Mouse (Mus musculus) hindbrain, postnatal 0 days (tissue): Measurements from ENCODE around the gene Scgb2b2. TPM values are rescaled to one million over a fixed set of nuclear protein-coding genes. Genes with fewer than 3 reads are reported as not detected.

Experiments used
- ATAC-seq: fragments of 200-750 bp; cut with Nextera tagmentation; 2 replicates; pipeline ENCODE4 v1.8.0; 2017; ENCODE audit warnings: mild to moderate bottlenecking, moderate TSS enrichment, moderate library complexity
- DNase-seq: peaks from one replicate; pipeline ENCODE4 v3.0.0-alpha.2; 2015; ENCODE audit warnings: low spot score
- H3K27ac ChIP-seq: fragments of 300-500 bp; sonication (generic); 2 replicates; pipeline ENCODE4 v1.5.1; 2014; ENCODE audit warnings: mild to moderate bottlenecking
- H3K27me3 ChIP-seq: fragments of 300-500 bp; sonication (generic); 2 replicates; pipeline ENCODE4 v1.6.1; 2014; ENCODE audit warnings: low read length, mixed read lengths; ENCODE audit not compliant: insufficient read depth
- H3K36me3 ChIP-seq: fragments of 300-500 bp; sonication (generic); 2 replicates; pipeline ENCODE4 v1.6.1; 2014; ENCODE audit warnings: low read length, mixed read lengths; ENCODE audit not compliant: insufficient read depth
- H3K4me1 ChIP-seq: fragments of 300-500 bp; sonication (generic); 2 replicates; pipeline ENCODE4 v1.6.1; 2014; ENCODE audit warnings: antibody characterized with exemption, low read length, mixed read lengths; ENCODE audit not compliant: insufficient read depth
- H3K4me2 ChIP-seq: fragments of 300-500 bp; sonication (generic); 2 replicates; pipeline ENCODE4 v1.6.1; 2014; ENCODE audit warnings: low read depth, mild to moderate bottlenecking, low read length, moderate library complexity, mixed read lengths
- H3K4me3 ChIP-seq: fragments of 300-500 bp; sonication (generic); 2 replicates; pipeline ENCODE4 v1.5.1; 2014; ENCODE audit warnings: low read length
- H3K9ac ChIP-seq: fragments of 300-500 bp; sonication (generic); replicated peaks from 2 replicates; pipeline ENCODE4 v1.6.1; 2014; ENCODE audit warnings: mild to moderate bottlenecking, low read length, moderate library complexity, mixed read lengths
- H3K9me3 ChIP-seq: fragments of 300-500 bp; sonication (generic); 2 replicates; pipeline ENCODE4 v1.6.1; 2016; ENCODE audit warnings: low read length, mixed read lengths
- CTCF ChIP-seq: IDR thresholded peaks from 2 replicates; pipeline ENCODE4 v1.5.1; 2016; ENCODE audit warnings: antibody characterized with exemption, control low read depth, low read depth
- WGBS: fragments of 180-500 bp; shearing (Covaris S2); extraction: QIAGEN DNeasy Blood & Tissue Kit; methylation state at CpG from one replicate; pipeline ENCODE4 v1.1.7; 2014; 5-methylcytosine and 5-hydroxymethylcytosine counted together
- polyA plus RNA-seq: library from polyadenylated mRNA; unstranded; fragments of >200 nt; fragmentation: Nextera tagmentation; extraction: Ambion mirVana; gene quantifications from 2 replicates; pipeline ENCODE4 v1.2.1, GENCODE M21; 2015
- total RNA-seq: library from RNA; depleted of rRNA; stranded (reverse); fragments of >200 nt; gene quantifications from 2 replicates; pipeline ENCODE4 v1.2.3, GENCODE M21; 2014; rRNA removed

Gene Scgb2b2
- total RNA-seq (not detected in 2 replicates), polyA plus RNA-seq (not detected in 2 replicates)

GRCm38 (mm10) chr7:31290208-31290607 is at the start of gene Scgb2b2:
Gene Scgb2b2 (plus strand): TSS chr7:31290508.
- Histone ChIP-seq H3K9me3 (peaks cover 17% of the 10 kb centered on the region), H3K4me1 (no peaks in the 10 kb centered on the region), H3K4me3 (no peak within 1 kb of the TSS), H3K9ac (no peak within 1 kb of the TSS), H3K27me3 (no peaks in the 10 kb centered on the region), H3K36me3 (no peaks in the 10 kb centered on the region), H3K27ac (no peak within 1 kb of the TSS), H3K4me2 (no peak within 1 kb of the TSS)
- no peak for DNase-seq
- no peak for TF ChIP-seq CTCF
- ATAC-seq = no peak
- 87% methylated on average over 5 of the region's 5 CpGs for WGBS

DNA sequence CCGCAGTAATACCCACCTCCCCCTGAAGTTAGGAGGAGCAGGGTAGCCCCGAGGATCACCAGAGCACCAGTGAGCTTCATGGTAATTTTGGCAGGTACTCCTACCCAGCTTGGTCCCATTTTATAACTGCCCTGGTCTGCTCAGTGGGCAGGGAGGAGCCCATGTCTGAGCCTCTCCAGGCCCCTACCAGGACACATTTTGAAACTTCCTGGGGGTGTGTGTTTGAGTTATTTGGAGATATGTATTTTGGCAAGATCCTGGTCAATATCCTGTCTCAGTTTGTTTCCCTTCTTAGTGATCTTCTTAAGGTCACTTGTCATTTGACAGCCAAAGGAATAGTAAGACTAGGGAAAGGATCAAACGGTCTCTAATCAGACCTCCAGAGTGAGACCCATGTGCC is 1.4 kb downstream of the Scgb2b2 start, which contains the start of gene Scgb1b2:
Scgb1b2 (minus strand) TSS at position 101 of the 400 bp plus-strand sequence.
- ATAC-seq (no peak), DNase-seq (no peak)
- Histone ChIP-seq H3K4me1 (no peaks in the 10 kb centered on the region), H3K4me3 (no peak within 1 kb of the TSS), H3K4me2 (no peak within 1 kb of the TSS), H3K36me3 (no peaks in the 10 kb centered on the region), H3K27me3 (no peaks in the 10 kb centered on the region), H3K9ac (no peak within 1 kb of the TSS), H3K9me3 (peaks cover 12% of the 10 kb centered on the region), H3K27ac (no peak within 1 kb of the TSS)
- 85% methylated on average over 3 of the region's 3 CpGs for WGBS
- TF ChIP-seq CTCF = no peak

Other genes with a start within 250 kb of the Scgb2b2 start
- 15.3 and 22.1 TPM in 2 replicates for gene Fxyd5, start 248.0 kb upstream of the Scgb2b2 start, total RNA-seq
- 33.3 and 35.3 TPM in 2 replicates for gene Fxyd5, start 248.0 kb upstream of the Scgb2b2 start, polyA plus RNA-seq
- 234 and 282 TPM in 2 replicates for gene Fxyd7, start 239.0 kb upstream of the Scgb2b2 start, total RNA-seq
- 466 and 477 TPM in 2 replicates for gene Fxyd7, start 239.0 kb upstream of the Scgb2b2 start, polyA plus RNA-seq
- gene Fxyd1, start 233.3 kb upstream of the Scgb2b2 start, total RNA-seq = 24.0 and 26.5 TPM in 2 replicates
- gene Fxyd1, start 233.3 kb upstream of the Scgb2b2 start, polyA plus RNA-seq = 129 and 150 TPM in 2 replicates
- 1.9 and 5.9 TPM in 2 replicates for gene Lgi4, start 231.2 kb upstream of the Scgb2b2 start, total RNA-seq
- gene Lgi4, start 231.2 kb upstream of the Scgb2b2 start, polyA plus RNA-seq = 1.2 and 1.3 TPM in 2 replicates
- not detected in 2 replicates for gene Fxyd3, start 213.8 kb upstream of the Scgb2b2 start, total RNA-seq
- gene Fxyd3, start 213.8 kb upstream of the Scgb2b2 start, polyA plus RNA-seq = 1.2 and 1.5 TPM in 2 replicates
- not detected in 2 replicates for gene Hpn, start 175.2 kb upstream of the Scgb2b2 start, total RNA-seq
- gene Hpn, start 175.2 kb upstream of the Scgb2b2 start, polyA plus RNA-seq = 0.88 and 1.3 TPM in 2 replicates
- 65.7 and 69.5 TPM in 2 replicates for gene Scn1b, start 163.5 kb upstream of the Scgb2b2 start, total RNA-seq
- gene Scn1b, start 163.5 kb upstream of the Scgb2b2 start, polyA plus RNA-seq = 44.3 and 46.0 TPM in 2 replicates
- gene Gramd1a, start 134.6 kb upstream of the Scgb2b2 start, total RNA-seq = 256 and 258 TPM in 2 replicates
- 137 and 143 TPM in 2 replicates for gene Gramd1a, start 134.6 kb upstream of the Scgb2b2 start, polyA plus RNA-seq
- gene Scgb1b2, start 1.3 kb downstream of the Scgb2b2 start, total RNA-seq = not detected in 2 replicates
- gene Scgb1b2, start 1.3 kb downstream of the Scgb2b2 start, polyA plus RNA-seq = not detected in 2 replicates
- not detected in 2 replicates for gene Scgb2b3, start 71.6 kb downstream of the Scgb2b2 start, total RNA-seq
- gene Scgb2b3, start 71.6 kb downstream of the Scgb2b2 start, polyA plus RNA-seq = not detected in 2 replicates
- not detected in 2 replicates for gene Scgb1b3, start 85.1 kb downstream of the Scgb2b2 start, total RNA-seq
- not detected in 2 replicates for gene Scgb1b3, start 85.1 kb downstream of the Scgb2b2 start, polyA plus RNA-seq